Mouse (Mus musculus): Measurements from ENCODE around the gene Uvrag. TPM values are rescaled to one million over a fixed set of nuclear protein-coding genes. Genes with fewer than 3 reads are reported as not detected.

The Uvrag gene
- total and polyA plus RNA-seq, 3 experiments = 15.0 to 19.5 TPM; not detected in 1

GRCm38 (mm10) chr7:98995126-98995727, 145.7 kb downstream of the Uvrag start:
- TF ChIP-seq ELF1 (IDR thresholded peaks at IDR 0.05; ENCODE audit: low read depth, low read length) (no peak), SIN3A (IDR thresholded peaks at IDR 0.05; ENCODE audit: low read length) (no peak), MEF2A (IDR thresholded peaks at IDR 0.05; ENCODE audit: extremely low read depth, insufficient replicate concordance, low read depth, low read length, poor library complexity, severe bottlenecking) (no peak), RAD21 (IDR thresholded peaks at IDR 0.05; ENCODE audit: low read depth, low read length) (no peak), EP300 (IDR thresholded peaks at IDR 0.05; ENCODE audit: low read depth in 1 of 2, low read length in 2 of 2) (no peak), GABPA (IDR thresholded peaks at IDR 0.05; ENCODE audit: low read depth, low read length) (no peak), ETS1 (IDR thresholded peaks at IDR 0.05; ENCODE audit: low read depth, low read length) (no peak), BHLHE40 (IDR thresholded peaks at IDR 0.05; ENCODE audit: borderline replicate concordance, low read depth, low read length) (no peak), NELFE (IDR thresholded peaks at IDR 0.05; ENCODE audit: low read depth, low read length) (no peak)
- no peak overlapping the region for H3K27ac ChIP-seq (ENCODE audit: control insufficient read depth, low read depth, low read length)
- H3K36me3 ChIP-seq (ENCODE audit: control insufficient read depth in 1 of 2, insufficient read depth in 2 of 2, low read length in 2 of 2) = peaks cover 1 to 50% of the 10 kb centered on the region in 2 experiments; a peak in 2 of 4 replicates
- H3K9me3 ChIP-seq (replicated peaks; ENCODE audit: insufficient read depth, low read length) = no peaks in the 10 kb centered on the region
- no peaks in the 10 kb centered on the region for H3K79me2 ChIP-seq (ENCODE audit: control insufficient read depth, insufficient read depth, low read length, poor library complexity)
- no peak overlapping the region for H3K4me3 ChIP-seq (ENCODE audit: control insufficient read depth in 1 of 2, insufficient read depth in 1 of 2, low read depth in 2 of 2, low read length in 2 of 2)
- peaks cover 30 to 45% of the 10 kb centered on the region in 2 experiments for H3K4me1 ChIP-seq (ENCODE audit: control insufficient read depth in 1 of 2, insufficient read depth in 2 of 2, low read length in 2 of 2)
- H3K27me3 ChIP-seq (ENCODE audit: control insufficient read depth in 1 of 2, insufficient read depth in 2 of 2, low read length in 2 of 2) = no peaks in the 10 kb centered on the region
- DNase-seq (ENCODE audit: low read depth, low spot score) = no peak
- no peak overlapping the region for H3K9ac ChIP-seq (ENCODE audit: control insufficient read depth, low read depth, low read length, poor library complexity, severe bottlenecking)

GRCm38 (mm10) chr7:98994137-98994536, 146.8 kb downstream of the Uvrag start:
- Histone ChIP-seq H3K9ac (ENCODE audit: control insufficient read depth, low read depth, low read length, poor library complexity, severe bottlenecking) (no peak overlapping the region), H3K27me3 (ENCODE audit: control insufficient read depth in 1 of 2, insufficient read depth in 2 of 2, low read length in 2 of 2) (no peaks in the 10 kb centered on the region), H3K27ac (ENCODE audit: control insufficient read depth, low read depth, low read length) (peak overlapping the region; percentile 67), H3K9me3 (replicated peaks; ENCODE audit: insufficient read depth, low read length) (no peaks in the 10 kb centered on the region), H3K79me2 (ENCODE audit: control insufficient read depth, insufficient read depth, low read length, poor library complexity) (no peaks in the 10 kb centered on the region), H3K4me1 (ENCODE audit: control insufficient read depth in 1 of 2, insufficient read depth in 2 of 2, low read length in 2 of 2) (peaks cover 36 to 53% of the 10 kb centered on the region in 2 experiments), H3K4me3 (ENCODE audit: control insufficient read depth in 1 of 2, insufficient read depth in 1 of 2, low read depth in 2 of 2, low read length in 2 of 2) (no peak overlapping the region), H3K36me3 (ENCODE audit: control insufficient read depth in 1 of 2, insufficient read depth in 2 of 2, low read length in 2 of 2) (peaks cover 1 to 60% of the 10 kb centered on the region in 2 experiments; a peak in 2 of 4 replicates)
- TF ChIP-seq MAX (IDR thresholded peaks at IDR 0.05; ENCODE audit: low read length) (no peak), CTCF (IDR thresholded peaks at IDR 0.05 in 2 of 3, conservative IDR thresholded peaks at IDR 0.05 in 1 of 3; ENCODE audit: control insufficient read depth in 1 of 3, insufficient read depth in 1 of 3, low read depth in 2 of 3, low read length in 3 of 3, poor library complexity in 1 of 3, severe bottlenecking in 1 of 3) (no peak), HCFC1 (IDR thresholded peaks at IDR 0.05; ENCODE audit: low read depth, low read length) (no peak), ZNF384 (IDR thresholded peaks at IDR 0.05; ENCODE audit: low read depth, low read length) (no peak), SMC3 (IDR thresholded peaks at IDR 0.05; ENCODE audit: low read depth, low read length) (no peak), USF2 (IDR thresholded peaks at IDR 0.05; ENCODE audit: borderline replicate concordance in 1 of 2, insufficient read depth in 1 of 2, low read depth in 1 of 2, low read length in 2 of 2) (no peak)
- DNase-seq (ENCODE audit: low read depth, low spot score) = no peak
